Mouse (Mus musculus) CH12.LX (cell line): ENCODE data around the gene Uso1.

Source experiments
- CTCF ChIP-seq, 2 experiments: IDR thresholded peaks in 1 of 2; conservative IDR thresholded peaks in 1 of 2; 2 replicates each; pipeline ENCODE4 v1.5.1; 2011 to 2012; ENCODE audit warnings: low read depth in 2 of 2, low read length in 2 of 2, improper control_type of control experiment in 1 of 2, inconsistent platforms in 1 of 2, mild to moderate bottlenecking in 1 of 2, moderate library complexity in 1 of 2
- E2F4 ChIP-seq: IDR thresholded peaks from 2 replicates; pipeline ENCODE4 v1.6.1; 2011; ENCODE audit warnings: low read depth, low read length, improper control_type of control experiment; ENCODE audit not compliant: insufficient replicate concordance
- ETS1 ChIP-seq: conservative IDR thresholded peaks from 2 replicates; pipeline ENCODE4 v1.6.1; 2012; ENCODE audit warnings: low read depth, mild to moderate bottlenecking, inconsistent platforms, low read length, improper control_type of control experiment, moderate library complexity
- HCFC1 ChIP-seq: IDR thresholded peaks from 2 replicates; pipeline ENCODE4 v1.6.1; 2012; ENCODE audit warnings: low read depth, mild to moderate bottlenecking, inconsistent platforms, low read length, improper control_type of control experiment
- KAT2A ChIP-seq: IDR thresholded peaks from 2 replicates; pipeline ENCODE4 v1.6.1; 2012; ENCODE audit warnings: low read length, improper control_type of control experiment, inconsistent platforms; ENCODE audit not compliant: insufficient replicate concordance
- MEF2A ChIP-seq: IDR thresholded peaks from 2 replicates; pipeline ENCODE4 v1.6.1; 2014; ENCODE audit warnings: low read depth, mild to moderate bottlenecking, inconsistent platforms, low read length, improper control_type of control experiment, borderline replicate concordance
- MYC ChIP-seq: IDR thresholded peaks from 2 replicates; pipeline ENCODE4 v1.6.1; 2011; ENCODE audit warnings: low read depth, mild to moderate bottlenecking, improper control_type of control experiment, low read length
- POLR2AphosphoS2 ChIP-seq: IDR thresholded peaks from 2 replicates; pipeline ENCODE4 v1.6.1; 2011; ENCODE audit warnings: low read depth, low read length, improper control_type of control experiment
- RAD21 ChIP-seq: IDR thresholded peaks from 2 replicates; pipeline ENCODE4 v1.6.1; 2011; ENCODE audit warnings: low read depth, mild to moderate bottlenecking, low read length, improper control_type of control experiment, moderate library complexity
- RCOR1 ChIP-seq: conservative IDR thresholded peaks from 2 replicates; pipeline ENCODE4 v1.6.1; 2012; ENCODE audit warnings: low read depth, mild to moderate bottlenecking, inconsistent platforms, low read length, improper control_type of control experiment
- UBTF ChIP-seq: IDR thresholded peaks from 2 replicates; pipeline ENCODE4 v1.6.1; 2012; ENCODE audit warnings: low read depth, mild to moderate bottlenecking, inconsistent platforms, low read length, improper control_type of control experiment, moderate library complexity
- ZC3H11A ChIP-seq: IDR thresholded peaks from 2 replicates; pipeline ENCODE4 v1.6.1; 2012; ENCODE audit warnings: low read depth, mild to moderate bottlenecking, inconsistent platforms, low read length, improper control_type of control experiment
- ZKSCAN1 ChIP-seq: IDR thresholded peaks from 2 replicates; pipeline ENCODE4 v1.6.1; 2012; ENCODE audit warnings: low read depth, inconsistent platforms, low read length, improper control_type of control experiment, borderline replicate concordance

GRCm38 (mm10) chr5:92143665-92144064 lies 5.9 kb downstream of the Uso1 start:
- TF ChIP-seq CTCF (conservative IDR thresholded peaks at IDR 0.05 in 1 of 2, IDR thresholded peaks at IDR 0.05 in 1 of 2; ENCODE audit: low read depth in 2 of 2, low read length in 2 of 2) (no peak), POLR2AphosphoS2 (no peak), MEF2A (no peak), RCOR1 (no peak), ZKSCAN1 (no peak), E2F4 (no peak), RAD21 (no peak), ETS1 (no peak), HCFC1 (no peak), UBTF (no peak), ZC3H11A (no peak), KAT2A (no peak), MYC (no peak)
